Mouse (Mus musculus) small intestine, adult 2 months (tissue): ENCODE measurements at regions not wholly inside any gene's neighbourhood (a gene's known extent, or its start where the extent isn't known, plus 50 kb on each side); places are given as distances from the start of the nearest gene placed in this dataset.

Source experiments
- CTCF ChIP-seq: fragments of 200-500 bp; IDR thresholded peaks from 2 replicates; pipeline ENCODE4 v1.5.1; 2012; ENCODE audit warnings: low read depth, mild to moderate bottlenecking, control low read depth, inconsistent platforms, low read length, moderate library complexity, mixed read lengths; ENCODE audit not compliant: insufficient replicate concordance, insufficient read length; ENCODE audit errors: extremely low read depth
- POLR2A ChIP-seq: fragments of 200-500 bp; IDR thresholded peaks from 2 replicates; pipeline ENCODE4 v1.6.1; 2012; ENCODE audit warnings: low read depth, mild to moderate bottlenecking, control low read depth, inconsistent platforms, low read length, moderate library complexity

DNA sequence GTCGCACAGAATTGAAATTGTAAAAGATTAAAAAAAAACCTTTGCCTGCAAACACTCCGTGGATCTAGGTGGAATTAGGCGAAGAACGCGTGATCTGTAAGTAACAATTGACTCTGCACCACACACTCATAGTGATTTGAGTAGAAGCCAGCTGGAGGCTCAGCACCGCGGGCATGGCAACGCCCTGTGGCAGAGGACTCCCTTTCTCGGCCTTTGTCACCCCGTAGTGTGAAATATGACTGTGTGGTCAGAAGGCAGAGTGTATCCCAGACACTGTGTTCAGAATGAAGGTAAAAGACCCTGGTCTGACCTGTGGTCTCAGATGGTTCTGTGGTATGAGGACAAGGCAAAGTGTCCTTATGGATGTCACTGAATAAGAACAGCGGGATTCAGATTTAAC lies 183.0 kb upstream of the Zpld1 start:
- no peak for TF ChIP-seq POLR2A
- no peak for TF ChIP-seq CTCF
